Mouse (Mus musculus): ENCODE measurements around the gene Tiam1.

DNA sequence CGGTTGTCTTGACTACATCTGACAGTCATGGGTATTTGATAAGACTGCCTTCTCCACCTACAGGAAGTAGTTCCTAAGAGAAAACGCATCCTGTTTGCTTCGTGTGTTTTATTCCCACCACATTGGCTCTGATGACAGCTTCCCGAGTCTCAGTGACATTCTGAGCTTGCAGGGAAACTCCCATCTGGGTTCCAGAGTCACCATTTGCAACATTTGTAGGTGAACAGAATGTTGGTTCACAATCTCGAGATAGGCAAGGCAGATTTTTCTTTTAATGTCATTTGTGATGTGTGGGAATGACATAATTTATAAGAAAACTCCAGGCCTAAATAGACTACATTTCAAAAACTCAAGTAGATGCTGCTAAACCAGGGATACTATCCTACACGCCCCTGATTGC lies 207.0 kb downstream of the Tiam1 start:
- TF ChIP-seq CTCF (IDR thresholded peaks at IDR 0.05; ENCODE audit: low read depth) (no peak), EP300 (IDR thresholded peaks at IDR 0.05; ENCODE audit: low read depth) (no peak)

Measured in liver, embryonic 14.5 days (tissue).